Mouse (Mus musculus) C2C12 (cell line): ENCODE data around the gene Ccl2.

Source experiments
- CEBPB ChIP-seq: IDR thresholded peaks from one replicate; pipeline ENCODE4 v1.6.1; 2011; ENCODE audit warnings: low read depth, mild to moderate bottlenecking, control low read depth, moderate library complexity
- CTCF ChIP-seq: IDR thresholded peaks from one replicate; pipeline ENCODE4 v1.5.1; 2011; ENCODE audit not compliant: control insufficient read depth, insufficient read depth, insufficient read length
- MAX ChIP-seq: IDR thresholded peaks from one replicate; pipeline ENCODE4 v1.6.1; 2011; ENCODE audit warnings: mild to moderate bottlenecking, control low read depth
- MYOG ChIP-seq: IDR thresholded peaks from one replicate; pipeline ENCODE4 v1.6.1; 2011; ENCODE audit not compliant: control insufficient read depth, insufficient read length; ENCODE audit errors: extremely low read depth
- USF1 ChIP-seq: IDR thresholded peaks from one replicate; pipeline ENCODE4 v1.6.1; 2011; ENCODE audit warnings: low read depth, mild to moderate bottlenecking, control low read depth, moderate library complexity

DNA sequence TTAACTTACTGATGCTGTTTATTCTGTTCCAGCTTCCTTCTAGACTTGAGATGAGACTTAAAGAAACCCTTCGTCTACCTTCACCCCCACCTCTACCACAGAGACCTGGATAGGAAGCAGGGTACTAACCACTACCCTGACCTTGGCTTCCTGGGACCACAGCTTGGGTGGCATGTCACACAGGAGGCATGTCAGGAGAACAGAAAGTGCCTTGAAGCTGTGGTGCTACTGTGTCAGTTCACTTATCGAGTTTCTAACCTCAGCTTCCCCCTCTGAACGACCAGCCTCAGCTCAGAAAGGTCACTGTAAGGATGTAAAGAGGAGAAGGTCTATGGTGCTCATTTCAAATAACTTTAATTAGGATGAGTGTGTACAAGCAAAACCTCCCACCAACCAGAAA, 14.0 kb upstream of the Ccl2 start:
- no peak for TF ChIP-seq CTCF
- TF ChIP-seq CEBPB: no peak
- TF ChIP-seq MAX: no peak
- TF ChIP-seq USF1: no peak
- no peak for TF ChIP-seq MYOG
